Mouse (Mus musculus) thymus, postnatal 36 days (tissue): ENCODE measurements around the gene Hcfc1r1.
A peak's percentile ranks its signal among the peaks of the same experiment; 100 is the strongest.

Experiments used
- DNase-seq, 2 experiments: peaks; one replicate each; pipeline ENCODE4 v3.0.0; 2022; ENCODE audit warnings: mixed read lengths in 2 of 2

The Hcfc1r1 gene

DNA sequence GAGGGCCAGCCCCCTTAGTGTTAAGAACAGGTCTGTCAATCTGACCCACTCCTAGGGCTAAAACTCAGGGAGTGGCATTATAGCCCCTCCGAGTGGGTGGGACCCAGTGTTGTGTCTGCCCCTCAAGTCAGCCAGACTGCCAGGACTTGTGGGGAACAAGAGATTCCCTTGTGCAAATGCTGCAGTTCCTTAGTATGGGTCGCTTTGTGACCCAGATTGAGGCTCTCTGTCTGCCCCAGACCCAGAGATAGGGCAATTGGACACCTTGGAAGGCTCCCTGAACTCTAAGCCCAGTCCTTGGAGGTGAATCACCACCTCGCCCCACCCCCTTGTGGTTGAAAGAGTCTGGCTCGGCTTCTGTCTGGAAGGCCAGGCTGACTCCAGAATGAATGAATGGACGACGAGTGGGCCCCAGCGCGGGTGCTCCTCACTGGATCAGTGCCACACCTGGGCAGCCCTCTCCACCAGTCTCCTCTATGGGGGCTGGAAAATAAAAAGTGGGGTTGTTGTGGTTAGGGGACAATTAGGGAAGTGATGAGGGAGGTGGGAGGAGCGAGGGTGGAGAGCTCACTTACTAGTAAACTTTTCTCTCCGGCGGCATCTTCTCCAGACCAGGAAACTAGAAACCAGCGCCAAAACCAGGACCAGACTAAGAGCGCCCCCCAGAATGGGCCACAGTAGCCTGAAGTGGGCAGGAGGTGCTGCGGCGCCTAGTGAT is 2.3 kb downstream of the Hcfc1r1 start:
- peak in 1 of 2 experiments; percentile 32 for DNase-seq

DNA sequence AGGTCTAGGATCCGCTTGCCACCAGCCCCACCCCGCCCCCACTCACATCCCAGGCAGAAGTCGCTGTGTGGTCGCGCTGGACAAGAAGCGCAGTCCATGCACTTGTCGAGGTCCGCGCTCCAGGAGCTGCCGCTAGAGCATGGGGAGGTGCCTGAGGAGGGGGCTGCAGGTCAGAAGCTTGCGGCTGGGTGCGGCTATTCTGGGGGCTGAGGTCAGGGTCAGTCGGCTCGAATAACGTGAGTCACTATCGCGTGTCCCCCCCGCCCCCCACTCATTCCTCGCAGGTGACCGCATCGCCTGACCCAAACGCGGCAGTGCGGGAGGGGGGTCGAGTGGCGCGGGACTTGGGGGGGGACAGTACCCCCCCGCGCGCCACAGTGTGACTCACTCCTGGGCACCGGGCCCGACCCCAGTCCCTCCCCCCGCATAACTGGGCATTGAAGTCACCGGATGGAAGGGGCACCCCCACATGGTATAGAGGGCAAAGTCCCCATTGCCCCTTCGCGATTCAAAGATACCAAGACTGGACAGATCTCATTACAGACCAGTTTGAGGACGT is 3.2 kb downstream of the Hcfc1r1 start:
- DNase-seq = peak in 1 of 2 experiments; percentile 52

DNA sequence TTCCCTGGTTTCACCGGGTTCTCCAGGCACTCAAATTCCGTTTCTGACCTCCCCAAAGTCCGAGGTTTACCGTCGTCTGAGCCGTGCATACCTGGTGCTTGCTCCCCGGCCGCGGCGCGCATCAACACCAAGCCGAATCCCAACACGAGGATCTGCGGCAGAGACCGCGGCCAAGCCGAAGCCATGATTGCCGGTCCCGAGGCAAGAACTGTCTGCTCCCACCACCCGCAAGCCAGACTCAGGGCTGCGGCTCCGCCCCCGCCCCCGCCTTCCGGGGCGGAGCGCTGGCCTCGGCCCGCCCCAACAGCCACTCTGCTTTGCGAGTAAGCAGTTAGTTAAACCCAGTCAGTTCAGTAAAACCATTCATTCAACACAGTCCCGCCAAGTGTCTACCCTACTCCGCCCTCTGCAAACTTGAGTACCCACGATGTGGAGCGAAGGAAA is 3.9 kb downstream of the Hcfc1r1 start, which contains the start of gene Tnfrsf12a:
Gene Tnfrsf12a, minus strand, starts transcription at position 233 of the 444 bp plus-strand sequence.
- peak; percentile 87 to 92 for DNase-seq

DNA sequence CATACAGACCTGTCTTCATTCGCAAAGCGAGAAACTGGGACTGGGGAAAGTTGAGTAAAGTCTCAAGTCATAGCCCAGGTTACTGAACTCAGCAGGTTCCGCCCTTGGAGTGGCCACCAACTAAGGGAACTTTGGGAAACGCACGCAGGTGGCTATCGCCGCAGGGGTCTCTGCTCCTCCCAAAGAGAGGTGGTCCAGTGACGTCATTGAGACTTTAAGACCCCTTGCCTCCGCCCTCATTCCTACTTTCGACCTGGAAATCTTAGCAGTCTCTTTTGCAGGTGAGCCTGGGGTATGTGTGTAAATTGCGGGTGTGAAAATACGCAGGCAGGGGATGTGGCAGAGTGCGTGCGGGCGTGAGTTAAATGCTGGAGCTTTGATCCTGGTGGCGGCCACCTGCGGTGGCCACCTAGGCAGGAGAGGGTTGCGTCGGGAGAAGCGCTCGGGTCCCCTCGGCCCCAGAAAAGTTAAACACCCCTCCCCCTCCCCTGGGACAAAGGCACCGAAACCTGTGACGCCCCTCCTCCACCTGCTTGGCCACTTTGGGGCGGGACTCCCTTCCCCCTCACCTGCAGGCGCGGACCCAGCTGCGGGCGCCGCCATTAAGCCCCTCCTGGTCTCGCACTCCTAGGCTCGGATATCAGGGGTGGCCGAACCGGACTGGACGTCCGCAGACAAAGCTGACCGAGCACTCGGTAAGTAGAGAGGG is 5.9 kb downstream of the Hcfc1r1 start, which contains the start of gene Cldn6:
Gene Cldn6, plus strand, starts transcription at position 123 of the 709 bp plus-strand sequence.
- no peak for DNase-seq

DNA sequence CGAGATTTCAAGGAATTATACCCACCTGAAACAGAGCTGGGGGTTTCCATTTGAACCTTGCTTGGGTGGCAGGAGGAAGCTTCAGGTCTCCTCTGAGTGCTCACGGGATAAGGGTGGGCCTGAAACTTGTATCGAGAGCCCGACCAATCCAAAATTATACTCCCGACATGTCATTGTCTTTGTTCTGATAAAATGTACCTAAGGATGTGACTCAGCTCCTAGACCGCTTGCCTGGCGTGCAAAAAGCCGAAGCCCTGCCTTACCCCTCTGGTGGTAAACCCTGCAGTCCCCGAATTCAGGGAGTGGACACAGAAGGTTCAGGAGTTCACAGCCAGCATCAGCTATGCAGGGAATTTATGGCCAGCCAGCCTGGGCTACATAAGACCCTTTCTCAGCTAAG is 6.9 kb downstream of the Hcfc1r1 start:
- DNase-seq = no peak

DNA sequence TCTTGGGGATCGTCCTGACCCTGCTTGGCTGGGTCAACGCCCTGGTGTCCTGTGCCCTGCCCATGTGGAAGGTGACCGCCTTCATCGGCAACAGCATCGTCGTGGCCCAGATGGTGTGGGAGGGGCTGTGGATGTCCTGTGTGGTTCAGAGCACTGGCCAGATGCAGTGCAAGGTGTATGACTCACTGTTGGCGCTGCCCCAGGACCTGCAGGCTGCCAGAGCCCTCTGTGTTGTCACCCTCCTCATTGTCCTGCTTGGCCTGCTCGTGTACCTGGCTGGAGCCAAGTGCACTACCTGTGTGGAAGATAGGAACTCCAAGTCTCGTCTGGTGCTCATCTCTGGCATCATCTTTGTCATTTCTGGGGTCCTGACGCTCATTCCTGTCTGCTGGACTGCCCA is 7.7 kb downstream of the Hcfc1r1 start:
- no peak for DNase-seq

DNA sequence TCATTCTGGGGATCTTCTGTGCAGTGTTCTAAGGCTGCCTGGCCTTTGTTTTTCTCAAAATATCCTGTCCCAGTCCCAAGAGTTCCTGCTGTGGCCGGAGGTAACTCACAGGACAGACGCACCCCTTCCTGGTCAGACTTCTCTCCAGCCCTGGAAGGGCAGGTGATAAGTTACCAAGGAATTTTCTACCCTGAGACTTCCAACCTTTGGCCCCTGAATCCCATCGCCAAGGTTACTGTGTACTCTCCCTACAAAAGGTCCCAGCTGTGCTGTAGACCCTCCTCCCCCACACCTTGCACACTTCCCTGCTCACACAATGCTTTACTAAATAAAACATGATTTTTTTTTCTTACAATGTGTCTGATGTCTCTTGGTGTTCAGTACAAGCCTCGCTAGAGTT is 8.7 kb downstream of the Hcfc1r1 start:
- no peak for DNase-seq

DNA sequence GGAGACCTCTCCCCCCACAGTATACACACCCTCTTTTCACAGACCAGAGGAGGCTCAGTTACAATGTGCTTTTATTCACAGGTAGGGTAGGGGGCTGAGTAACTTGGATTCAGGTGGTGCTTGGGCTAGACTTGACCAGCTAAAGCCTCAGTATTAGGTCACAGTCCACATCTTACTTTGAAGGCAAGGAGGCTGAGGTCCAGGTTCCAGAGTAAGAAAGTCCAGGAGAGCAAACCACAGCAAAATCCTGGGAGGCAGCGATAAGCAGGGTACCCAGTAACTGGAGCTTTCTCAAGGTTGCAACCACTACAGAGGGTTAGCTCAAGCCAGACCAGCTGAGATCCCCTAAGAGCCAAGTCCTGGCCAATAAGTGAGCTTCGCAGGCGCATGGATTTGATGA is 9.1 kb downstream of the Hcfc1r1 start:
- DNase-seq = no peak

DNA sequence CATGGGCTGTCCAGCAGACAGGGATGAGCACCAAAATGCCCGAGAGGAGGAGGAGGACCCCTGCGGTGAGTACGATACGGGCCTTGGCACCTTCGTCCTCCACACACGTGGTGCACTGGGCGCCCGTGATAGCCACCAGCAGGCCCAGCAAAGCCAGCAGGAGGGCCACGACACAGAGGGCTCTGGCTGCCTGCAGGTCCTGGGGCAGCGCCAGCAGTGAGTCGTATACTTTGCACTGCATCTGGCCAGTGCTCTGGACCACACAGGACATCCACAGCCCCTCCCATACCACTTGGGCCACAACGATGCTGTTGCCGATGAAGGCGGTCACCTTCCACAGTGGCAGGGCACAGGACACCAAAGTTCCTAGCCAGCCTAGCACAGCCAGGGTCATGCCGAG is 9.8 kb downstream of the Hcfc1r1 start:
- DNase-seq = no peak

DNA sequence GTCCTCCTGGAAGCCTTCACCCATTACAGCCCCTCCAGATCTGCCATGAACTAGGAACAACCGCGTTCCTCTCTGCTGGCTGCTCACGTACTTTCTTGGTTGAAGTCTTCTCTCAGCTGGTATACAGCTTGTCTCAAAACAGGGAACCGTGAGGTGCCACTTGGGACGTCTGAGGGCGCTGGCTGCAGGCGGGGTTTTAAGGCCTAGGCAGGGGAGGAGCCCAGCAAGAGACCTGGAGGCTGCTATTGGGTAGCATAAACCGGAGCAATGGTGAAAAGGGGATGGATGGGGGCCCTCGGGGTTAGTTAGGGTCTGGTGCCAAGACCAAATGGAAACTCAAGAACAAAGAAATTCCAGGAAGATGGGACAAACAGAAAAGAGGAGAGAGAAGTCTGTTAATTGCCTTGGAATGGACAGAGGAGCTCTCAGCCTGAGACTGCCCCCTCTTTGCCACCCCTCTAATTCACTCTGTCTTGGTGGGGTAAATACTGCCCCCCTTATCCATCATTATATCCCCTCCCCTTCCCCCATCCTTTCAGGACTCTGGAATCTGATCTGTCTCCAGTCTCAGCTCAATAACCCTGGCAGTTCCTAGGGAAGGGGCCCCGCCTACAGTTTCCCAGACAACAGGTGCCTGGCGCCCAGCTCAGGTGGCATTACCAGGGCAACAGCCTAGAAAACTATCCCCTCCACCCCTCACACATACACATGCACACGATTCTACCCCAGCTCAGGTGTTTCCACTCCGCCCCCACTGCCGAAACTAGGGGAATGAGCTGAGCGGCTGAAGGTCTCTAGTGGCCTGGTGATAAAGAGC is 10.7 kb downstream of the Hcfc1r1 start, which contains the start of gene Cldn9:
Gene Cldn9, minus strand, starts transcription at position 171 of the 817 bp plus-strand sequence.
- DNase-seq = no peak

DNA sequence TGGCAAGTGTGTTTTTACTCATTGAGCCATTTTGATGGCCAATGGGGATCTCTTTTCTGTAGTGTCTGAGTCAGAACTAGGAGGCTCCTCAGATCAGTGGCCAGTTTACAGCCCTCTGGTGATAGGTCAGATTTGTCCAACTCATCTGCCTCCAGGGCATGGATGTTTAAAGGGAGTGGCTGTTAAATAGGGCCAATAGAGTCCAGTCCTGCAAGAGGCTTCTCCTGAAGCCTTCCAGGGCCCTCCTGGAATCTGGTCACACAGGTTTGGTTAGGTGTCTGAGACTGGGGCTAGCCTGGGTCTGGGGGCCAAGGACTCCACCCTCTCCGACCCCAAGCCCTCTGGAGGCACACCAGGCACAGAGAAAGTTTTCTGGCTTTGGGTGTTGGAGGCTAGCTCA is 21.1 kb downstream of the Hcfc1r1 start:
- DNase-seq = no peak

DNA sequence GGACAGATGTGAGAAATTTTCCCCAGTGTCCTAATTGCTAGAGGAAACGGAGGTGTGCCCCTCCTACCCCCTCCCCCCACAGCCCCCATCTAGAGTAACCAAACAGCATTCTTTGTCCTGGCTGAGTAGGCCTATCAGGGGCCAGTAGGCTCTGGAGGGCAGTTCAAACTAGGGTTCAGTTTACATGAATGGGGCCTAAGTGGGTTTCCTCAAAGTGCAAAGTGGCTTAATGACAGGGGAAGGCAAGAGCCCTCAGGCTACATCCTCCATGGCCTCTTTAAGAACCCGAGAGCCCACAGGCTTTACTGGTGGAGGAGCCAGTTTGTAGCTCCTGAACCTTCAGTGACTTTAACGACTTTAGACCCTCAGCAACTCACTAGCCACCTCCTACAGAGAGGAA is 22.4 kb downstream of the Hcfc1r1 start:
- no peak for DNase-seq

DNA sequence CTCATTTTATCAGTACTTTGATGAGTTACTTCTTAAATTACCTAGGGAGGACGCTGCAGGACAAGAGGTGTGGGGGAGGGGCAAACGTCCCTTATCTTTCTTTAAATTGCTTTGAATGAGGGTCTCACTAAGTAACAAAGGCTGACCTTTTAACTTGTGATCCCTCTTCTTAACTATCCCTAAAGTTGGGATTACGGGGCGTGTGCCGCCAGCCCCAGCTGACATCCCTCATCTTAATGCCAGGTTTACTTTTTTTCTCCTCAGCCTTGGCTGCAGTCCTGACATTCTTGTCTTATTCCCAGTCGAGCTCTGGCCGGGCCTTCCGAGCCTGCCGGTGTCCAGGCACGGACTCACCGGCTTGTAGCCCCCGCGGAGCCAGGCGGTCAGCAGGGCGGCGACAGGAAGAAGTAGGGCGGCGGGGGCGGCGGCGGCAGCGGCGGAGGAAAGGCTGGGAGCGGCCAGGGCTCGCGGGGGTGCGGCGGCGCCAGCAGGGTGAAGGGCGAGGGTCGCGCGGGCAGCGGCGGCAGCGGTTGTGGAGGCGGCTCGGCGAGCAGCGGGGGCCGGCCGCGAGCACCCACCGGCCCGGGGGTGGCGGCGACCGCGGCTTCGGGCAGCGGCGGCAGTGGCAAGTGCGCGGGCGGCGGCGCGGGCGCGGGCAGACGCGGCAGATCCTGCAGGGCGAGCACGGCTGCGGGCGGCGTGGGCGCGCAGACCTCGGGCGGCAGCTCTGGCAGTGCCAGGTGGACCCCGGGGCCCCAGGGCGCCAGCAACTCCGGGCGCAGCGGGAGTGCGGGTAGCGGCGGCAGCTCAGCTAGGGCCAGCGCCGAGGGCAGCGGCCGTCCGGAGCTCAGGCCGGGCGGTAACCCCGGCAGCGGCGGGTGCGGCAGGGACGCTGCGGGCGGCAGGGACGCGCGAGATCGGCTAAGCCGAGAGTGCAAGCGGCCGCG is 26.0 kb downstream of the Hcfc1r1 start:
- peak; percentile 12 to 29 for DNase-seq

DNA sequence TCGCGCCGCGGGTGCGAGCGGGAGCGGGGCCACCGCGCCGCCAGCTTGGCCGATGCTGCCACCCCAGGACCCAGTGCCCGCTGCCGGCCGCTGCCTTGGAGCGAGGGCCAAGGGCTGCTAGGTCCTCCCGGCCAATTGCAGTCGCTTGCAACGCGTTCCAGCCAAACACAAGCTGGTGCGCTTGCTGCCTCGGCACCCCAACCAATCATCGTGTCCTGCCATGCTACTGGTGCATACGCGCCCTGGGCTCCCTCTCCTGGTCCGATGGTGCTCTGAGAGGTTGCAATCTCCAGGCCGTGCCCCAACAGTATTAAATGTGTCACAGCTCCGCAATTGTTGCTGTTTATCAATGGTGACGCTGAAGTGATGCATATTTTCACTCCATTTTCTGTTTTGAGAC is 26.7 kb downstream of the Hcfc1r1 start:
- peak; percentile 78 to 82 for DNase-seq

DNA sequence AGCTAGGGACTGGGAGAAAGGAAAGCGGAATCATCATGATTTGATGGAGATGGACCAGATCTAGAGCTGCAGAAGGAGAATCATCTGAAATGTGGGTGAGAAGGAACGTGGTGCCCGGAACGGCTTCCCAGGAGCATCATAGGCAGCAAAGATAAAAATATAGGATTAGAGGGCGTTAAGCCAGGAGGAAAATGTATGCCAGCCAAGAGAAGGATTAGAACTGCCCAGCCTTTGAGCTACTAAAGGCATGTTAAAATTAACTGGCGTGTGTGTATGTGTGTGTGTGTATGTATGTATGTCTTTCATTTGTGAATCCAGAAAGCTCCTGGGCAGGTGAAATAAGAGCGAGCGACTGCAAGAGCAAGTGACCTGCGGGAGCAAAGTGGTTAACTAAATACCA is 29.9 kb downstream of the Hcfc1r1 start:
- DNase-seq = no peak

DNA sequence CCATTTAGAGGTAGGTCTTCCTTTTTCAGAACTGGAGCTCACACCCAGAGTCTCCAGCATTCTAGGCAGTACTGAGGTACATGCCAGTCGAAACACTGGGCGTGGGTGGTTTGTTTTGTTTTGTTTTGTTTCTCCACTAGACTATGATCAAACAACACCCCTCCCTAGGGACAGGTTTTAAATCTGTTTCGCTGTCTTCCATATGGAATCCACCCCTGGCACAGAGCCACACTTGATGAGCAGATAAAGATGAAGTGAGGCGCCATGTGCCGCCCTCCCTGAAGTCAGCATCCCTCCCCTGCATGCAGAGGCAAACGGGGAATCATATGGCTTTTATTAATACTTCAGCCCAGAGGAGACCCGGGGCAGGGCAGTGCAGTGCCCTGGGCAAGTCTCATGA is 31.3 kb downstream of the Hcfc1r1 start:
- no peak for DNase-seq

DNA sequence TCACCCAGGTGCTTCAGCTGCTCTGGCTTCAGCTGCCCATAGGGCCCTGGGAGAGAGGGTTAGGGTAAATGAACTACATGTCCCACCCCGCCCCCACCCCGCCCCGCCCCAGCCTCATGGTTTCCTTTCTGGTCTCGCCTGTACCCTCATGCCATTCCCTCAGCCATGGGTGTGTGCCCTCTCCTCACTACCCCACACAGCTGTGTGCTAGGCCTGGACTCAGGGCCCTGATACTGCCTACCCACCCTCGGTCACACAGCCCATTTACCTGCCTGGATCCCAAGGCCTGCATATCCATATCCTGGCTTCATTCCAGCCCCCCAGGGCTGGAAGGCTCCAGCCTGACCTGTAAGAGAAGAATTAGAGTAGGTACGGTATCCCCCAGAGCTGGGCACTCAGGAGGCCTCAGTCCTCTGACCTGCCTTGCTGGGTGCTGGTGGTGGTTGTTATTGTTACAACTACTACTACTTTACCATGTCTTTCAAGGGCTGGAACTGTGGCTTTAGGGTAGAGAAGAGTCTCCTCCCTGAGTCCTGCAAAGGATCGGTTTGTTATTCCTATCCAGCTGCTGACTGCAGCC is 32.2 kb downstream of the Hcfc1r1 start:
- DNase-seq = no peak

DNA sequence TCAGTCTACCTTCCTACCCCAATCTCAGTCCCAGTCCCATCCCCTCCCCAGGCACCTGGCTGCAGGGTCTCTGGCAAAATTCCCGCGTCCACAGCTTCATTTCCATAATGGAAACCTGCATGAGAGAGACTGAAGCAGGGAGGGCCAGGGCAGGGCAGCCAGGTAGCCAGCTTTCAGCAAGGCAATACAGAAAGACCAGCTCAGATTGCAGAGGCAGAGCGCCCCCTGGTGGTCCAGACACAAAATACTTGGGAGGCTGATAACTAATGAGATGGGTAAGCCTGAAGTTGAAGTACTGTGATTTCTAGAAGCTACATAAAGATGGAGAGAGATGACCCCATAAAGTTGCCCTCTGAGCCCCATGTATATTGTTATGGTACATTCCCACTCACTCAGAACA is 32.8 kb downstream of the Hcfc1r1 start:
- peak; percentile 60 to 64 for DNase-seq

DNA sequence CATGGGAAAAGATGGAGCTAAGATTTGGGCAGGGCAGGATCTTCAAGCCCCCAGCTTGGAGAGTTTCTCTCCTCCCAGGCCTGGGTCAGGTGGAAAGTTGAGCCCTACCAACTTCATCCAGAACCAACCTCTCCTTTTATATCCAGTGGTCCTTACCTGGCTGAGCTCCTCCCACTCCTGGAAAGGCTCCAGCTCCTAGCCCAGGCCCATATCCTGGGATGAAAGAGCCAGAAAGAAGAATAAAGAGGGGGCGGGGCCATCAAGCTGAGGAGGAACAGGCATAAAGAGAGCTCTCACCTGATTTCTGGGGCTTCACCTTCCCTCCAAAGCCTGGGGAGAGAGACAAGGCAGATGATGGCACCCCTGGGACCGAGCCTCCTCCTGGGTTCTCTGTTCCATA is 43.6 kb downstream of the Hcfc1r1 start:
- no peak for DNase-seq

DNA sequence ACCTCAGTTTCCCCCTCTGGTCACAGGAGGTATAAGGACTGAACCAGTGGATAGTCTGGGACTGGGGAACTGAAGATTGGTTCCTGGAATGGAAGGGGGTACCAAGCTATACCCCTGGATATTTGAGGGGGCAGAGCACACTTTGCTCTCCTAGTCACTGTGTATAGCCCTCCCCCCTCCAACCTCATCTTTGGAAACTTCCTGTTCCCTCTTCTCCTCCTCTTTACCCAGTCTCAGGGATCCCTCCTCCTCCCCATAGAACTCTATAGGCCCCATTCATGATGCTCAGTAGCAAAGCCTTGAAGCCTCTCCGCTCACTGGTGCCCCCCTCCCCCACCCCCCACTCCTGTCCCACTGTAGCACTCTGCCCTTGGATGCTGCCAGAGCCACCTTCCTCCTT is 46.1 kb downstream of the Hcfc1r1 start:
- no peak for DNase-seq

DNA sequence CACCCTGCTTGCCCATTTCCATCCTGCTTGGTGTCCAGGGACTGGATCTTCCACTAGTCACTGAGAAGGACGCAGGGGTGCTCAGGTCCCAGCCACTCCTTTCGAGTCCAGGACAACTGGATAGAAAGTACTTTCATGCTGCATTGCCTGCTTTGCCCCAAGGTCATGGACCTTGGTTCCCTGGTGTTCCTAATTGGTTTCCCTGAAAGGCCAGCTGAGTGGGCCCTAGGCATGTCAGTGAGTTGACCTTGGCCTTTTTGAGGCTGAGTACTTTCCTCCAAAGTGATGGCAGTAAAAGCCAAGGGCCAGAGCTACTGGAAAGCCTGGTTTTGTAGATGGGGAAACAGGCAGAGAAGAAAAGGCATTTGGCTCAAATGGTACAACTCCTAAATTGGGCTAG is 48.5 kb downstream of the Hcfc1r1 start:
- no peak for DNase-seq
